Mouse (Mus musculus) cerebellum, adult 11 months (tissue): ENCODE measurements around the gene Trp53bp2.

Experiments
- DNase-seq: peaks from one replicate; pipeline ENCODE4 v3.0.0; 2022

The Trp53bp2 gene

DNA sequence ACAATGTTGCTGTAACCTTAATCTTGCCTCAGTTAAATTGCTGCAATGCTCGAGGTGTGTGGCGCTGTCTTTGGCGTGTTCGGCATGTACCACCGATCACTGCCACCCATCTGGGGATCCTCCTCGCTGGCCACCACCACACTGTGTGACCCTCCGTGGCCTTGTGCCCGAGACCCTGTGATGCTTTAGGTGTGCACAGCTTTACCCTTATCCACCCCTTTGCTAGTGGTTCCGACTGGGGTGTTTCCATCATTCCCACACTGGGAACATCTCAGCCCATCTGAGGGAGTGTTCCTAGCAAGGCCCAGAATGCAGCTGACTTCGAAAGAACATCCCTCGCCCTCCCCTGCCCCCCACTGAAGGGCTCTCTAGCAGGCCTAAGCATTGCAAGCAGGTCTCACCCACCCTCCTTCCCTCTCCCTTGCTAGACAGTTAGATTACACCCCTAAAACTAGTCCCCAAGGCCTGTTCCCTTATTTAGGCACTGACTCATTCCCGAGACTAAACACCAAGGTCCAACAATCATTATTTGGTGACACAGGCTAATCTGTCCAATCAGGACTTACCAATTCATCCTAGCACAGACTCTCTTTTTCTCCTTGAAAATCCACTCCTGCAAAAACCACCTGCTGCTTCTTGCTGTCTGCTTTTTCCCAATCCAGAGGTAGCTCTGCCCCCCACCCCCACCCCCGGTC is 94.4 kb downstream of the Trp53bp2 start:
- no peak for DNase-seq

DNA sequence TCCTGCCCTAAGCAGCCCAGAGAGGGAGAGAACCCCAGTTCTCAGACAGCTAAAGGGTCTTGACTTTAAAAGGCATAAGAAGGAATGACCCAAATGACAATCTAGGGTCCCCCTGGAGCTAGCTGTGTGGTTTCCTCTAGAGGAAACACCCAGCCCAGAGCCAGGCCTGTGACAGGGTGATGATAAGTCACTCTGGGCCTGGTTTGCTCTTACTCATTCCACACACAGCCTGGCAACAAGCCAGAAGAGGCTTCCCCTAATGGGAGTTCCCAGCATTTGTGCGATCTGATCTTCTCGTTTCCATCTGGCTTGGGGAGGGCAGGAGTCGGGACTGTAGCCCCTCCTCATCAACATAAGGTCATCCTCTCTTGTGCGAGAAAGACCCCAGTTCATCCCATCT is 95.3 kb downstream of the Trp53bp2 start:
- no peak for DNase-seq

DNA sequence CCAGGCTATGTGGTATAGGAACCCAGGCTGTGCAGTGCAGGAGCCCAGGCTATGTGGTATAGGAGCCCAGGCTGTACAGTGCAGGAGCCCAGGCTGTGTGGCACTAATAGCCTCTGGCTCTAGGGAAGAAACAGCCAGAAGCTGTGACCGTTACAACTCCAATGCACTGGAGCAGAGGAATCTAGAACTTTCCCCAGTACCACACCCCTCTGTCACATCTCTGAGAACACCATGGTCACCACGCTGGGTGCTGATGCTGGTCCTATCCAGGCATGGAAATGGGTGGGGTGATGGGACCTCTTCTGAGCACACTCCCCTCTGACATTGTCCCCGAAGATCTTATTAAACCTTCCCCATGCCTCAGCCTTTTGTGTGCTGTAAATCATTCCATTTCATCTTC is 96.3 kb downstream of the Trp53bp2 start:
- no peak for DNase-seq

DNA sequence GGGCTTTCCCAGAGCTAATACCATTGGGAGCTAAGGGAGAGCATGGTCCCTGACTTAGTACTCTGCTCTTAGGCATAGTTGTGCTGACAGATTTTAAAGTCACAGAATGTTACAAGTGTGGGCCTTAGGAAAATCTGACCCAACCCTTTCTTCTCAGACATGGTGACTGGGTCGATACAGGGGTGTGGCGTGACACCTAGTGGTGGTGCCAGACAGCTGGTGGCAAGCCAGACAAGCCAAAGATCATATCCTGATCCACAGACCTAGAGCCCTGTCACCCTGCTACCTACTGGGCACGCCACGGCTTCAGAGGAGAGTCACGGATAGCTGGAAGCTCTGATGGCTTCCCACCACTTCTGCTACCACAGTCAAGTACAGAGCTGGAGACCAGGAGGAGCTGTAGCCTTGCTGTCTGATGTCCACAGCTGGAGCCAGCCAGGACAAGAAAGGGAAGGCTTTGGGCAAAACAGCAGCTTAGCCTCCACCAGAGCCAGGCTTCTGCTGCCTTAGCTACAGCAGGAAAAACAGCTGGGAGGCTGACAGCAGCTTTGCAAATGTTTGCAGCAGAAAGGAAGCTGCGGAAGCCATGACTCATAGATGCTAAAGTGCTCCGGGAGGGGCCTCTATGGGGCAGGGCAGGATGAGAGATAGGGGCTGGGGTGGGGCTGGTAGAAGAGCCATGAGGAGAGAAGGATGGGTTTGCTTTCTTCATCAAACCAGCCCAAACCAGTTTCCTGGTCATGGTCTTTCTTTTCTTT is 97.4 kb downstream of the Trp53bp2 start:
- DNase-seq: no peak

GRCm38 (mm10) chr1:182509110-182509797 is 100.3 kb downstream of the Trp53bp2 start:
- no peak for DNase-seq

DNA sequence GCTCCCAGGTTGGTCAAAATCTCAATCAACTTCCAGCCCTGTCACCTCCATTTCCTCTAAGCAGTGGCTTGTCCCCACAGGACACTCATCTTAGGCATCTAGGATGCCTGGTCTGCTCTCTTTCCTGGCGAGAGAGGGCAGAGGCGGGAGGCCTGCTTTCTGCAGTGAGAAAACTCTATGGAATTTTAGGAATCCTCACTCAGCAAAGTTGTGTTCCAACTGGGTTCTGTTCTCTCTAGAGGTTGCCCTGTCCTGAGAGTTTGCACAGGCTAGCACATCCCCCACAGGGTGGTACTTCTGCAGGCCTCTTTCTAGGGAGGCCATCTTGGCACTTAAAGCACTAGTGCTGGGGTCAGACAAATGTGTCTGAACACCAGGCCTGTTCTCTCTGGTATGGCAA is 102.1 kb downstream of the Trp53bp2 start:
- no peak for DNase-seq

DNA sequence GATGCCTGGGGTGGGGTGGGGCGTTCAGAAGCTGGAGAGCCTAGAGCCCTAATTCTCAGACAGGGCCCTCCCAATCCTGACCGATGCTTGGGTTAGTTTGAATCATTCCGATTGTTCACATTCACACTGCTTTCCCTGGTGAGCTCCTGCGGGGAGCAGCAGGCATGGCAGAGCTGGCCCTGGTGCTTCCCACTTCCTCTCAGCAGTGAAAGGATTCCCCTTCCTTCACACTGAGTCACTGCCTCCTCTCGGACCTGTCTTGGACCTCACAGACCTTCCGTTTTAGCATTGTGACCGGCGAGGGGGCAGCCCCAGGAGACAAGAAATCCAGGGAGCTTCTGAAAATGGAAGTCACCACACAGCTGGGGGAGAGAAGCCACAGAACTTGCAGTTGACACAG is 102.8 kb downstream of the Trp53bp2 start:
- DNase-seq: no peak
